Mouse (Mus musculus) liver, adult 2 months (tissue): ENCODE data around the gene Lin54. TPM values are rescaled to one million over a fixed set of nuclear protein-coding genes. Genes with fewer than 3 reads are reported as not detected.

Experiments used
- DNase-seq: peaks from one replicate; pipeline ENCODE4 v3.0.0-alpha.2; 2011; ENCODE audit warnings: low read depth, low spot score; ENCODE audit errors: extremely low read depth
- H3K27ac ChIP-seq: fragments of 200-500 bp; replicated peaks from 2 replicates; pipeline ENCODE4 v1.5.1; 2012; ENCODE audit warnings: low read depth, mild to moderate bottlenecking, control low read depth, inconsistent platforms, low read length; ENCODE audit not compliant: insufficient read depth
- H3K27me3 ChIP-seq: fragments of 200-500 bp; 2 replicates; pipeline ENCODE4 v1.6.1; 2012; ENCODE audit warnings: mild to moderate bottlenecking, moderate library complexity, low read length, inconsistent platforms; ENCODE audit not compliant: control insufficient read depth, insufficient read depth
- H3K36me3 ChIP-seq: fragments of 200-500 bp; 2 replicates; pipeline ENCODE4 v1.6.1; 2012; ENCODE audit warnings: low read length, inconsistent platforms; ENCODE audit not compliant: control insufficient read depth, insufficient read depth
- H3K4me1 ChIP-seq: fragments of 200-500 bp; 2 replicates; pipeline ENCODE4 v1.6.1; 2011; ENCODE audit warnings: low read length; ENCODE audit not compliant: control insufficient read depth, insufficient read depth
- H3K4me3 ChIP-seq: fragments of 200-500 bp; 2 replicates; pipeline ENCODE4 v1.5.1; 2011; ENCODE audit warnings: low read depth, mild to moderate bottlenecking, control low read depth, low read length, moderate library complexity; ENCODE audit not compliant: insufficient read depth
- H3K79me2 ChIP-seq: fragments of 200-500 bp; 2 replicates; pipeline ENCODE4 v1.6.1; 2012; ENCODE audit warnings: inconsistent platforms, mild to moderate bottlenecking, low read length, moderate library complexity; ENCODE audit not compliant: control insufficient read depth, insufficient read depth
- H3K9ac ChIP-seq: fragments of 200-500 bp; 2 replicates; pipeline ENCODE4 v1.6.1; 2012; ENCODE audit warnings: low read depth, mild to moderate bottlenecking, control low read depth, inconsistent platforms, low read length
- CTCF ChIP-seq: fragments of 200-500 bp; IDR thresholded peaks from 2 replicates; pipeline ENCODE4 v1.5.1; 2011; ENCODE audit warnings: low read depth, low read length, control low read depth
- POLR2A ChIP-seq: fragments of 200-500 bp; IDR thresholded peaks from 2 replicates; pipeline ENCODE4 v1.6.1; 2011; ENCODE audit warnings: low read length, control low read depth; ENCODE audit not compliant: insufficient read depth; ENCODE audit errors: extremely low read depth
- WGBS: fragments of 180-500 bp; shearing (Covaris S2); methylation state at CpG from one replicate; pipeline ENCODE4 v1.1.7; 2018; 5-methylcytosine and 5-hydroxymethylcytosine counted together
- polyA plus RNA-seq: library from polyadenylated mRNA; depleted of rRNA; stranded (reverse); fragments of >200 nt; gene quantifications from 2 replicates; pipeline ENCODE4 v1.2.3, GENCODE M21; 2012
- total RNA-seq: library from RNA; depleted of rRNA; stranded (reverse); fragments of >200 nt; gene quantifications from 2 replicates; pipeline ENCODE4 v1.2.3, GENCODE M21; 2014

Lin54 gene
- total and polyA plus RNA-seq, 2 experiments, result 3.5 to 5.7 TPM

DNA sequence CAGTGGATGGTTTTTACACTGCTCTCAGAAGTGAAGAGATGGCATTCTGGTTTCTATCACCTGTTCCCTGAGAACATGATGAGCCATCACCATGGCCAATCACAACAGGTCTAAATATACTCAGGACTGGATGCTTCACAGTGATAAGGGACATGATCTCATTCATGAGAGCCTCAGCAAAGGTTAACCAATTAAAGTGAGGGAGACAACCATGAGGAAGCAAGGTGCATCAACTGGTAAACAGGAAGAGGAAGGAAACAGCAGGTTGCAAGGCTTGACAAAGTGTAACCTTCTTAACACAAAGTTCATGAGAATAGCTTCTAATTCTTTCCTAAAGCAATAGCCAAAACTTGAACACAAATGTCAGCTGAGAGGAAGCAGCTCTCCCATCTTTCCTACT is 16.9 kb downstream of the Lin54 start:
- Histone ChIP-seq H3K27ac (no peak overlapping the region), H3K27me3 (no peaks in the 10 kb centered on the region), H3K36me3 (peaks cover 5% of the 10 kb centered on the region; the same call in 1 of the 2 replicates), H3K9ac (no peak overlapping the region), H3K4me3 (no peak overlapping the region), H3K4me1 (no peaks in the 10 kb centered on the region), H3K79me2 (no peaks in the 10 kb centered on the region; the same call in 1 of the 2 replicates)
- DNase-seq, result no peak
- TF ChIP-seq CTCF (no peak), POLR2A (no peak)

DNA sequence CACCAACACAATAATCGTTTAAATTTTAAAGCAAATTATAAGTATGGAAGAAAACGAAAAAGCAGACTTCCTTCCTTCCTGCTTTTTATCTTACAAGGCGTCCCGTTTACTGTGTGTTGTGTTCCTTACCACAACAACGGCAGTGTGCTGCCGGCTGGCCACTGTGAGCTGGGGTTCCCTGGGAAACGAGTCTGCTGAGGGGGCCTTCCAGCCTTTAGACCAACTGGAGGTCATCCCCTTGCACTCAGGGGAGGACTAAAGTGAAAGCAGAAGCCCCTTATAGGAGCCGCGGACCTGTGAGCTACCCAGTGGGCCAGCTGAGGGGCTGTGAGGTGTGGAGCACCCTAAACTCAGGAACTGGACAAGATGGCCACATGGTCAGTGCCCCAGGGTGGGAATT is 22.8 kb downstream of the Lin54 start:
- Histone ChIP-seq H3K27me3 (no peaks in the 10 kb centered on the region), H3K36me3 (peaks cover 6% of the 10 kb centered on the region; the same call in 1 of the 2 replicates), H3K4me1 (no peaks in the 10 kb centered on the region), H3K4me3 (no peak overlapping the region), H3K79me2 (no peaks in the 10 kb centered on the region), H3K27ac (no peak overlapping the region), H3K9ac (no peak overlapping the region)
- no peak for DNase-seq
- TF ChIP-seq POLR2A, result no peak
- TF ChIP-seq CTCF, result no peak
- WGBS, result 81% methylated on average over 9 of the region's 9 CpGs

DNA sequence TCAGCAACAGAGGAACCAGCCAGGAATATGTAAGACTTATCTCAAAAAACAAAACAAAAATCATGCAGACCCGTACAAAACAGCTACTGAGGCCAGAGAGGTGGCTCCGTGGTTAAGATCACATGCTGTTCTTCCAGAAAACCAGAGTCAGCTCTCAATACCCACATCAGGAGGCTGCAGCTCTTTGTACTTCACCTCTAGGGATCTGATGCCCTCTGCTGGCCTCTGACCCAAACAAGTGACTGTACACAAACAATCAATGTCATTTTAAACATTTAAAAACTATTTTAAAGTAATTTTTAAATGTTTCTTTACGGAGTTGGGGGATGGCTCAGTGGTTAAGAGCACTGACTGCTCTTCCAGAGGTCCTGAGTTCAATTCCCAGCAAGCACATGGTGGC is 24.1 kb downstream of the Lin54 start:
- Histone ChIP-seq H3K4me3 (no peak overlapping the region), H3K4me1 (no peaks in the 10 kb centered on the region), H3K36me3 (peaks cover 6% of the 10 kb centered on the region; the same call in 1 of the 2 replicates), H3K79me2 (no peaks in the 10 kb centered on the region), H3K9ac (no peak overlapping the region), H3K27me3 (no peaks in the 10 kb centered on the region), H3K27ac (no peak overlapping the region)
- TF ChIP-seq POLR2A (no peak), CTCF (no peak)
- WGBS, result 90% methylated on average over 3 of the region's 3 CpGs
- DNase-seq, result no peak

DNA sequence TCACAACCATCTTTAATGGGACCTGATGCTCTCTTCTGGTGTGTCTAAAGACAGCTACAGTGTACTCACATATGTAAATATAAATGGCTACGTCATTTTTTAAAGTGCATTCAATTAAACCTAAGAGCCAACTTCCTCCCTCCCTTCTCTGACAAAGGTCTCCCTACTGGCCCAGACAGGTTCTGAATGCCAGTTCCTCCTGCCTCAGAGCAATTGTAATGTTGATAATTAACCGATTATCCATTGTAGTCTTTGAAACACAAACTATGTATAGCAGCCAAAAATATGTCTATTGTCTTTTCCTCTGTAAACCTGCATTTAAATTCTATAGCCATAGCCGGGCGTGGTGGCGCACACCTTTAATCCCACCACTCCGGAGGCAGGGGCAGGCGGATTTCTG is 33.1 kb downstream of the Lin54 start:
- DNase-seq, result no peak
- Histone ChIP-seq H3K9ac (no peak overlapping the region), H3K36me3 (peaks cover 2% of the 10 kb centered on the region; the same call in 1 of the 2 replicates), H3K27ac (no peak overlapping the region), H3K4me1 (no peaks in the 10 kb centered on the region), H3K4me3 (no peak overlapping the region), H3K27me3 (no peaks in the 10 kb centered on the region), H3K79me2 (no peaks in the 10 kb centered on the region)
- no peak for TF ChIP-seq POLR2A
- no peak for TF ChIP-seq CTCF
- 96% methylated on average over 7 of the region's 7 CpGs for WGBS

DNA sequence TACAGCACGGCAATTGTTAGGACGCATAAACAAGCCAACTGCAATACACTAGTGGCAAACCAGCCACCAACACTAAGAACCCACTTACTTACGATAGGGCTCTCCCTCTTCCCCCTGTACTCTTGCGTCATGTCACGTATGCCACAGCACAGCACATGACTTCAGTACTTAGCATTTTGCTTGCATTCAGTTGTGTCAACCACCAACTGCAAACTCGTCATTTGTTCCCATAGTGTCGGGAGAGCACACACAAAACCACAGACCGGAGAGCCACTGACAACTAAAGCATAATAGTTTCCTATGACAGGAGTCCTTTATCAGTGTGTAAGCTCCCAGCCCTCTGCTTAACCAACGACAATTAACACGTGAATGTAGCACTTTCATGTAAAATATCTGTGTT is 33.8 kb downstream of the Lin54 start:
- peaks cover 2% of the 10 kb centered on the region; the same call in 1 of the 2 replicates for H3K36me3 ChIP-seq

DNA sequence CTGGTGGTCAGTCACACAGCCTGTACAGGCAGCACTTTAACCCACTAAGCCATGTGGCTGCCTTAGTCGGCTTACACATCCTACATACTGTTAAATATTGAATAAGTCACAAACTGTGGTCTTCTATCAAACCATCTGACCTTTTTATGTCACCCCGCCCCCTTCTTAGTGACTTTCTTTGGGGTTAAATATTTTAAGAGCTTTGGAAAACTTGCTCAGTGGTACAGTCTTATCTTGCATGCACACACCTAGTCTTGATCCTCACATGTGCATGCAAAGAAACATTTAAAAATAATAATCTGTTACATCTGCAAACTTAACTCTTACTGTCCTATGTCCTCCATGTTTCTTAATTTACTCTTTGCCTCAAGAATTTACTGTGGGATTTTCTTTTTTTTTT is 38.1 kb downstream of the Lin54 start:
- no peak for DNase-seq
- TF ChIP-seq POLR2A, result no peak
- TF ChIP-seq CTCF, result no peak
- no peaks in the 10 kb centered on the region for H3K27me3 ChIP-seq
- no peak overlapping the region for H3K4me3 ChIP-seq
- H3K27ac ChIP-seq, result no peak overlapping the region
- H3K9ac ChIP-seq, result no peak overlapping the region
- H3K4me1 ChIP-seq, result no peaks in the 10 kb centered on the region
- H3K36me3 ChIP-seq, result peaks cover 13% of the 10 kb centered on the region
- WGBS, result 95% methylated on average over 2 of the region's 2 CpGs
- no peaks in the 10 kb centered on the region for H3K79me2 ChIP-seq

More for the DNA sequence above, 33.8 kb downstream of the Lin54 start:
- Histone ChIP-seq H3K79me2 (no peaks in the 10 kb centered on the region), H3K27ac (no peak overlapping the region), H3K9ac (no peak overlapping the region), H3K4me1 (no peaks in the 10 kb centered on the region), H3K4me3 (no peak overlapping the region), H3K27me3 (no peaks in the 10 kb centered on the region)
- WGBS, result 91% methylated on average over 10 of the region's 10 CpGs
- no peak for DNase-seq
- TF ChIP-seq POLR2A, result no peak
- no peak for TF ChIP-seq CTCF
